Mouse (Mus musculus): ENCODE results near the gene Tmem132b. TPM values are rescaled to one million over a fixed set of nuclear protein-coding genes. Genes with fewer than 3 reads are reported as not detected.

Tmem132b gene
- polyA plus RNA-seq, 1 experiment from 2014 or later: 0.14 TPM

DNA sequence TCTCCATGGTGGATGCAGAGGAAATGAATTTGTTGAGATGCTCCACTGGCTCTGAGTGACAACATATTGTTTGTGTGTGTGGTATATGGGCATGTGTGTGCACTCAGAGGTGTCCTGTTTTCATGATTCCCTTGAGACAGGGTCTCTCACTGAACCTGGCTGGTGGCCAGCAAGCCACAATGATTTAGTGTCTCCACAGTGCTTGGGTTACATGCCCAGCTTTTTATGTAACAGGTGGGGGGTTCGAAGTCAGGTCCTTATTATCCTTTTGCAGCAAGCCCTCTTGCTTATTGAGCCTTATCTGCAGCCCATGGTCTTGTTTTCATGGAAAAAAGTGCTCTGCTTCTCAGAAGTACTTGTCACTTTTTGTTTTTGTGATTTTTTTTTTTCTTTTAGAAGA is 109.4 kb downstream of the Tmem132b start:
- H3K27ac ChIP-seq: no peak overlapping the region
- H3K27me3 ChIP-seq: no peaks in the 10 kb centered on the region
- H3K36me3 ChIP-seq: no peaks in the 10 kb centered on the region
- ATAC-seq (ENCODE audit: low FRiP score, low read depth): no peak
- H3K4me1 ChIP-seq: no peaks in the 10 kb centered on the region
- H3K4me3 ChIP-seq: no peak overlapping the region
- H3K4me2 ChIP-seq (replicated peaks): no peak overlapping the region
- H3K9me3 ChIP-seq: peaks cover 5% of the 10 kb centered on the region; the same call in 1 of the 2 replicates
- WGBS: 80% methylated on average over 1 of the region's 1 CpGs
- no peak overlapping the region for H3K9ac ChIP-seq

GRCm38 (mm10) chr5:125641531-125642147 is 110.1 kb downstream of the Tmem132b start:
- no peak overlapping the region for H3K9ac ChIP-seq
- H3K27ac ChIP-seq: no peak overlapping the region
- H3K36me3 ChIP-seq: no peaks in the 10 kb centered on the region
- 69% methylated on average over 18 of the region's 18 CpGs for WGBS
- no peak overlapping the region for H3K4me2 ChIP-seq (replicated peaks)
- no peak overlapping the region for H3K4me3 ChIP-seq
- no peaks in the 10 kb centered on the region for H3K27me3 ChIP-seq
- ATAC-seq (ENCODE audit: low FRiP score, low read depth): no peak
- peaks cover 5% of the 10 kb centered on the region; the same call in 1 of the 2 replicates for H3K9me3 ChIP-seq
- H3K4me1 ChIP-seq: no peaks in the 10 kb centered on the region

GRCm38 (mm10) chr5:125648236-125648635 is 116.7 kb downstream of the Tmem132b start:
- Histone ChIP-seq H3K27me3 (no peaks in the 10 kb centered on the region), H3K9ac (no peak overlapping the region), H3K27ac (no peak overlapping the region), H3K9me3 (peaks cover 5% of the 10 kb centered on the region; the same call in 1 of the 2 replicates), H3K4me2 (replicated peaks) (no peak overlapping the region), H3K36me3 (no peaks in the 10 kb centered on the region), H3K4me3 (no peak overlapping the region), H3K4me1 (no peaks in the 10 kb centered on the region)
- WGBS: 83% methylated on average over 6 of the region's 6 CpGs
- no peak for ATAC-seq (ENCODE audit: low FRiP score, low read depth)

DNA sequence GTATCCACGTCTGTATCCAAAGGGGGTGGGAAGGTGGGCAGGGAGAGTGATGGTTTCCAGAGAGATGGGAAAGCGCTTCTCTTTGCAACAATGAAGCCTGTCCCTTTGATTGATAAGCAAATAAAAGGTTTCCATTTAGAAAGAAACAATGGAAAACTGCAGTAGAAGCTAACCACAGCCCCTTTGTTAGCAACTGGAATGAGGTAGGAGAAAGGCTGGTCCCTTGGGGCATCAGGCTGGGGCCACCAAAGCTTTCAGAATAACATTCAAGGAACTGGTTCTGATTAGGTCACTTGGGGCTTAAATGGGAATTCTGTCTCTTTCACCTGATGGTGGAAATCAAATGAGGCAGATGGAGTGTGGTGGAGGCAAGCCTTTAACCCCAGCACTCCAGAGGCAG is 118.4 kb downstream of the Tmem132b start:
- Histone ChIP-seq H3K4me1 (no peaks in the 10 kb centered on the region), H3K36me3 (no peaks in the 10 kb centered on the region), H3K4me2 (replicated peaks) (no peak overlapping the region), H3K27me3 (no peaks in the 10 kb centered on the region), H3K9ac (no peak overlapping the region), H3K27ac (no peak overlapping the region), H3K9me3 (no peaks in the 10 kb centered on the region), H3K4me3 (no peak overlapping the region)
- 69% methylated on average over 2 of the region's 2 CpGs for WGBS
- ATAC-seq (ENCODE audit: low FRiP score, low read depth): no peak

GRCm38 (mm10) chr5:125658101-125658500 is 126.5 kb downstream of the Tmem132b start:
- no peak overlapping the region for H3K4me2 ChIP-seq (replicated peaks)
- 80% methylated on average over 5 of the region's 5 CpGs for WGBS
- no peaks in the 10 kb centered on the region for H3K9me3 ChIP-seq
- H3K9ac ChIP-seq: no peak overlapping the region
- H3K27me3 ChIP-seq: no peaks in the 10 kb centered on the region
- H3K4me3 ChIP-seq: no peak overlapping the region
- no peaks in the 10 kb centered on the region for H3K4me1 ChIP-seq
- no peaks in the 10 kb centered on the region for H3K36me3 ChIP-seq
- H3K27ac ChIP-seq: no peak overlapping the region
- no peak for ATAC-seq (ENCODE audit: low FRiP score, low read depth)

DNA sequence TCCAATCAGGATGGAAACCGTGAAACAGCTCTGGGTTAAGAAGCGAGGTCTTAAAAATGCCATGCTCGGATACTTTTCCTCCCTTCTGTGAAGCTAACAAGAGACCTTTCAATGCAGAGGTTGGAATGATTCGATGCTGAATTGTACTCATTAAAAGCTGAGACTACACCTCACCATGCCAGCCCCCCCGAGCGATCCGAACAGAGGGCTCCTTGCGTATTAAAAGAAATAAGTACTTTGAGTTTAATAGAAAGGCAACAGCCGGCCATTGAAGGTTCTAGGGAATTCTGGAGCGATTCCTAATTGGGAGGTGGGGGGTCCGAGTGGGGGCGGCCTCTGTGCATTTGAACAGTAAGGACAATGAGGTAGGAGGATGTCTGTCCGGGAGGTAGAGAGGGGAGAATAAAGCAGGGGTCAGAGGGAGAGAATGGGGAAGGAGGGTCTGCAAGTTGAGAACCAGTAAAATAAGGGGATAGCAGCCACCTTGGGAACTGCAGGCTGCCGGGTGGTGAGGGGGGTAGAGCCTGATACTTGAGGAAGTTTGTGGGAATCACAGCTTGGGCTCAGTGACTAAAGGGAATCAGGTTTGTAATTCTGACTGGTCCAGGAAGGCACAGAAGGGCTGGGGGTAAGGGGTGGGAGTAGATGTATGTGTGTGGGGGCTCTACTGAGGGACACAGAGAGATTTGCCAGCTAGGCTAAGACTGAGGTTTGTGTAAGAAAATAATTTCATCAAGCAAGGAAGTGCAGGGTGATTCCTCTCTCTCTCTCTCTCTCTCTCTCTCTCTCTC is 127.6 kb downstream of the Tmem132b start:
- Histone ChIP-seq H3K4me2 (replicated peaks) (no peak overlapping the region), H3K36me3 (no peaks in the 10 kb centered on the region), H3K27ac (no peak overlapping the region), H3K9ac (no peak overlapping the region), H3K4me3 (no peak overlapping the region), H3K4me1 (no peaks in the 10 kb centered on the region), H3K9me3 (no peaks in the 10 kb centered on the region), H3K27me3 (no peaks in the 10 kb centered on the region)
- no peak for ATAC-seq (ENCODE audit: low FRiP score, low read depth)
- 60% methylated on average over 14 of the region's 14 CpGs for whole genome bisulfite sequencing

- 55% methylated on average over 13 of the region's 13 CpGs for WGBS
- ATAC-seq (ENCODE audit: low FRiP score, low read depth): no peak
- no peak overlapping the region for H3K4me3 ChIP-seq
- H3K36me3 ChIP-seq: no peaks in the 10 kb centered on the region
- no peak overlapping the region for H3K4me2 ChIP-seq (replicated peaks)
- H3K4me1 ChIP-seq: no peaks in the 10 kb centered on the region
- H3K9me3 ChIP-seq: no peaks in the 10 kb centered on the region
- no peak overlapping the region for H3K9ac ChIP-seq
- H3K27ac ChIP-seq: no peak overlapping the region
- H3K27me3 ChIP-seq: no peaks in the 10 kb centered on the region
Measured at GRCm38 (mm10) chr5:125675623-125676022, 144.0 kb downstream of the Tmem132b start.

DNA sequence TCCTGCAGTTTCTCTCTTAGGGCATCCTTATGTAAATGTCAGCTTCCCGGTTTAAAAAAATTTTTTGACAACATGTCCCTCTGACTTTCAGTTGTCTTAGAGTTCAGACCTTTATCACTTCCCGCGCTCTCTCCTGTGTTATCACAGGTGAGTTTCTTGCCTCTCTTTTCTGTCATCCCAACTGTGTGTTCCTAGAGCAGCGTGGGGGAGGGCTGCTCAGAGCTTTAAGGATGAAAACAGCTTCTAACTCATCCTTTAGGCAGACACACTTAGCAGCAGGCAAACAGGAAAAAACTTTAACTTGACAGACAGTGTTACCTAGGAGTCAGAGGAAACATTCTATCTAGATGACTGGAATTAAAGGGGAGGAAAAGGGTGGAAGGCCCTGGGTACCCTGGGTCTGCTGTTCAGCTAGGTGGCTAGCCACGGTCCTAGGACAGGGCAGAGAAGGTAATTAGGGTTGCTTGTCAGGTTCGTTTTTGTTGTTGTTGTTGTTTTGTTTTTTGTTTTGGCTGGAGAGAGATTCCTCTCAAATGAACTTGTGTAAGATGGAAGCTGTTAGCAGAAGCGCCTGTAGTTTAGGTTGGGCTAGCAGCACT is 144.6 kb downstream of the Tmem132b start:
- no peak overlapping the region for H3K4me3 ChIP-seq
- WGBS: 77% methylated on average over 7 of the region's 7 CpGs
- ATAC-seq (ENCODE audit: low FRiP score, low read depth): no peak
- no peaks in the 10 kb centered on the region for H3K4me1 ChIP-seq
- H3K36me3 ChIP-seq: no peaks in the 10 kb centered on the region
- H3K9me3 ChIP-seq: no peaks in the 10 kb centered on the region
- H3K9ac ChIP-seq: no peak overlapping the region
- H3K4me2 ChIP-seq (replicated peaks): no peak overlapping the region
- H3K27ac ChIP-seq: no peak overlapping the region
- no peaks in the 10 kb centered on the region for H3K27me3 ChIP-seq

DNA sequence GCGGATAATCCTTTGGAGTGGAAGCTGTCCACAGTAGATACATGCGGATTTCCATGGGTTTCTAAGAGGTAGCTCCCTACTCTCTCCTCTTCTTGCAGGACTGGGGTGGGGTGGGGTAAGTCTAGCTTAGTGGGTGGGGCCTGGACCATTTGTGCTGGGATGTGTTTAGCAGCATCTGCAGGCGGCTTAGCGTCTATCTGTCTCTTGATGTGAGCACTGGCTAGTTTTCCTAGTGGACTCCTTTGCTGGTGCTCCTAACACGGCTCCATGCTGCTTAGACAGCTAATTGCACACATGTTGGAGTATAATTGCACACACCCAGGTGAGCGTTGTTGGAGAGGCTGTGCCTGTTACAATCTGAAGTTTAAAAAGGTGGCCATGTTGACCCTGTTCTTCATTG is 149.3 kb downstream of the Tmem132b start:
- WGBS: 78% methylated on average over 6 of the region's 6 CpGs
- no peaks in the 10 kb centered on the region for H3K9me3 ChIP-seq
- H3K9ac ChIP-seq: no peak overlapping the region

GRCm38 (mm10) chr5:125683491-125683890 is 151.9 kb downstream of the Tmem132b start:
- H3K36me3 ChIP-seq: no peaks in the 10 kb centered on the region
- no peaks in the 10 kb centered on the region for H3K27me3 ChIP-seq
- no peak overlapping the region for H3K4me2 ChIP-seq (replicated peaks)
- no peak overlapping the region for H3K9ac ChIP-seq
- no peak overlapping the region for H3K4me3 ChIP-seq
- no peaks in the 10 kb centered on the region for H3K9me3 ChIP-seq
- H3K27ac ChIP-seq: no peak overlapping the region
- no peak for ATAC-seq (ENCODE audit: low FRiP score, low read depth)
- WGBS: 76% methylated on average over 6 of the region's 6 CpGs
- H3K4me1 ChIP-seq: no peaks in the 10 kb centered on the region

More for the DNA sequence above, 149.3 kb downstream of the Tmem132b start:
- H3K36me3 ChIP-seq: no peaks in the 10 kb centered on the region
- no peak overlapping the region for H3K4me2 ChIP-seq (replicated peaks)
- no peaks in the 10 kb centered on the region for H3K4me1 ChIP-seq
- no peak for ATAC-seq (ENCODE audit: low FRiP score, low read depth)
- no peak overlapping the region for H3K4me3 ChIP-seq
- H3K27ac ChIP-seq: no peak overlapping the region
- no peaks in the 10 kb centered on the region for H3K27me3 ChIP-seq

DNA sequence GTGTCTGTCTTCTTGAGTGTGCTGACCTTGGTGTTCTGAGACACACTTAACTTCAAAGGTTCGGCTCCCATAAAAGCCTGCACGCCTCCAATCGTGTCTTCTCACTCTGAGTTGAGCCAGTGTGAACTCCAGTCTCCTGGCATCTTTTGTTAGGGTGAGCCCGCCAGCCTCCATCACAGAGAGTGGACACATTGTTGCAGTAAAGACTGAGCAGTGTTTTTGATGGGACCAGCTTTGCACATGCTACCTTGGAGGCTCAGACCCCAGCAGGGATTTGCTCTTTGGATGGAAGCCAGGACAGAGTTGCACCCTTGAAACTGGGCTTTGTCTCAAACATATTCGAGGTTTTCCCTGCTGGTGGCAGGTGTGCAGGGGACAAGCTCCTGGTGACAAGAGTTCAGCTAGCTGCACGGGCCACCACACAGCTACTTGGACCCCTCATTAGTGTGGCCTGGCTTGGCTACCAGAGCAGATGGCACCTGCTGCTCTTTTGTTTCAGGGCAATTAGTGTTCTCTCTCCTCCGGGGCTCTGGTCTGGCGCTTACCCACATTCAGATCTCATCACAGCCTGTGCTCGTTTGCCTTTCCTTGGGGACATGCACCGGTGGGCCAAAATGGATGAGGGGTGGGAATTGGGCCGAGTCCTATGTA is 154.2 kb downstream of the Tmem132b start:
- H3K4me1 ChIP-seq: no peaks in the 10 kb centered on the region
- WGBS: 56% methylated on average over 11 of the region's 11 CpGs
- no peak overlapping the region for H3K4me3 ChIP-seq
- no peak overlapping the region for H3K27ac ChIP-seq
- no peak for ATAC-seq (ENCODE audit: low FRiP score, low read depth)
- no peaks in the 10 kb centered on the region for H3K9me3 ChIP-seq
- H3K9ac ChIP-seq: no peak overlapping the region
- no peak overlapping the region for H3K4me2 ChIP-seq (replicated peaks)
- no peaks in the 10 kb centered on the region for H3K27me3 ChIP-seq
- H3K36me3 ChIP-seq: no peaks in the 10 kb centered on the region

GRCm38 (mm10) chr5:125692538-125692937 is 161.0 kb downstream of the Tmem132b start:
- no peak overlapping the region for H3K4me3 ChIP-seq
- ATAC-seq (ENCODE audit: low FRiP score, low read depth): no peak
- H3K27ac ChIP-seq: no peak overlapping the region
- no peaks in the 10 kb centered on the region for H3K36me3 ChIP-seq
- no peak overlapping the region for H3K4me2 ChIP-seq (replicated peaks)
- H3K4me1 ChIP-seq: no peaks in the 10 kb centered on the region
- 35% methylated on average over 10 of the region's 10 CpGs for WGBS
- H3K27me3 ChIP-seq: no peaks in the 10 kb centered on the region
- no peak overlapping the region for H3K9ac ChIP-seq
- no peaks in the 10 kb centered on the region for H3K9me3 ChIP-seq
